Mouse (Mus musculus) inflammation-experienced regulatory T-cells, adult 6 months (primary cell): ENCODE results near the gene Etfrf1. TPM values are rescaled to one million over a fixed set of nuclear protein-coding genes. Genes with fewer than 3 reads are reported as not detected.

ENCODE experiments used
- ATAC-seq: one replicate; pipeline ENCODE4 v1.8.0; 2017
- polyA plus RNA-seq, 3 experiments: library from polyadenylated mRNA; unstranded; fragments of 100-300 nt; shearing (Covaris generic); gene quantifications; one replicate each; pipeline ENCODE4 v1.2.1; 2017

Etfrf1 gene
- polyA plus RNA-seq, 3 experiments from 2014 or later, result 20.2 to 22.7 (median 22.6) TPM

- ATAC-seq, result no peak
These were observed 15.4 kb downstream of the Etfrf1 start for GRCm38 (mm10) chr6:145226296-145226695.

GRCm38 (mm10) chr6:145234391-145234790 lies 23.5 kb downstream of the Etfrf1 start:
- ATAC-seq, result no peak

DNA sequence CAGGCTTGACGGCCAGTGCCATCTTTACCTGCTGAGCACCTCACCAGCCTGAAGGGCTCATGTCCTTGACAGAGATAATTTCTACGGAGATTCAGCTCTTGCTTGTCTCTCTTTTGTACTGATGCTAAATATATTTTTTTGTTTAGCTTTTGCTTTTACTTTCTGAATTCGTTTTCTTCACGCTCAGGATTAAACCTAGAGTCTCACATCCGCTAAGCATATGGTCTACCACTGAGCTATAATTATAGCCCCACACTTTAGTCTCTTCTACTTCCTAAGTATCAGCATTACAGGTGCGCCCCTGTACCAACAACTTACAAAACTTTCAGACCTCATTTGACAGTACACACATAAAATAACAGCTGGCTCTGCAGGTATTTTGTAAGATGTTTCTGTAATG lies 24.4 kb downstream of the Etfrf1 start:
- peak; percentile 58 for ATAC-seq

GRCm38 (mm10) chr6:145237148-145237547 lies 26.2 kb downstream of the Etfrf1 start:
- ATAC-seq, result no peak

- ATAC-seq, result no peak
These were observed 29.4 kb downstream of the Etfrf1 start for GRCm38 (mm10) chr6:145240285-145240684.

DNA sequence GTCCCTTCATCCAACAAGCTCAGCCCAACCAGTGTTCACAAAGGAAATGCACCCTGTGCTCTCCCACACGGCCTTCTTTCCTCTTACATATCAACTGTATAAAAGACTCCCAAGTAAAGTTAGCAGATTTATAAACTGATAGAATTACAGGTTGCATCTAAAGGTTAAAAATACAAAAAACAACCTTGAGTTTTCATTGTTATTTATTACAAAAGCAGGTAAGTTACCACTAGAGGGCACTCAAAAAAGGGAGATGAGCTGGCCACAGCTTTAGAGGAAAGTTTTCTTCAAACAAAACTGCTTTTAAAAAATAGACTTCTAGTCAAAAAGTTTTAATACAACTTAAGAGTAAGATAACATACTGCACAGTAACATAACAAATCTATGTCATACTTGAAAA lies 31.6 kb downstream of the Etfrf1 start:
- no peak for ATAC-seq

- no peak for ATAC-seq
These were observed 35.9 kb downstream of the Etfrf1 start for GRCm38 (mm10) chr6:145246841-145247240.

DNA sequence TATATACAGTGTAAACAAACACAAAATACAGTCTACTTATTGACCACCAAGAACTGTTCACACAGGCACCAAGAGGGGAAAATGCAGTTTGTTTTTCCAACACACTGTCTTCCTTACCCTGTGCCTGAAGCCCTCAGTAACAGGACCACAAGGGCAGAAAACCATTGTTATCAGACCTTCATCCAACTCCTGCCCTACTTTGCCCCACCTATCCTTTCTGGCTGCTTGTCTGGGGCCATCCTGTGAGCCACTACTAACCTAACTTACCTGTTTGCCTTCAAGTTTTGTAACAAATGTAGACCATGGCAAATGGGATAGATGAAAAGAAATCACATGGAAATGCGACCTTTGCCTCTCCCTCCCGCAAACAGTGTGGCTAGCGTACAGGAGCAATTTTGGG lies 37.0 kb downstream of the Etfrf1 start:
- ATAC-seq, result no peak

- peak; percentile 68 for ATAC-seq
These were observed 38.6 kb downstream of the Etfrf1 start for GRCm38 (mm10) chr6:145249291-145250184.

DNA sequence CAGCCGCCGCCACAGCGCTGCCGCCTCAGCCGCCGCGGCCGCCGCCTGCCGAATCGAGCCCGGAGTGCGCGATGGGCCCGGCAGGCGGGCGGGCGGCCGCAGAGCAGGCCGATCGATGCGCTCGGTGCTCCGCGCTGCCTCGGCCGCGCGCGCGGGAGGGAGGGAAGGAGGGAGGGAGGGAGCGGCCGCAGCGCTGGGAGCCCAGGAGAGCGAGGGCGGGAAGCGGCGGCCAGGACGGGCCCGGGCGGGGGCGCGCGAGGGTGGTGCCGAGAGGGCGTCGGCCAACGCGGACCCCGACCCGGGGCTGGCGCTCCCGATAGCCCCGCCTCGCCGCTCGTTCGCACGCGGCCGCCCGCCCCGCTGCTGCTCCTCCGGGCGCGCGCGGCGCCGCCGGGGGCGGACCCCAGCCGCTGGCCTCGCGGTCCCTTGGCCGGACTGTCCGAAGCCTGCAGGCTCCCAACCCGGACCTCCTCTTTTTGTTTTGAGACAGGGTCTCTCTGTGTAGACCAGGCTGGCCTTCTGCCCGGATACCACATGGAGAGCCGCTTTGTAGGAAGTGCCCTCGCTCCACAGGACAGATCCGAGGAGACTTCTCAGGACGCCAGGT lies 39.4 kb downstream of the Etfrf1 start, which contains the start of gene Kras:
Kras (minus strand) TSS at position 55 of the 607 bp plus-strand sequence.
- ATAC-seq, result peak; percentile 53

GRCm38 (mm10) chr6:145250820-145251219 lies 39.9 kb downstream of the Etfrf1 start:
- no peak for ATAC-seq

DNA sequence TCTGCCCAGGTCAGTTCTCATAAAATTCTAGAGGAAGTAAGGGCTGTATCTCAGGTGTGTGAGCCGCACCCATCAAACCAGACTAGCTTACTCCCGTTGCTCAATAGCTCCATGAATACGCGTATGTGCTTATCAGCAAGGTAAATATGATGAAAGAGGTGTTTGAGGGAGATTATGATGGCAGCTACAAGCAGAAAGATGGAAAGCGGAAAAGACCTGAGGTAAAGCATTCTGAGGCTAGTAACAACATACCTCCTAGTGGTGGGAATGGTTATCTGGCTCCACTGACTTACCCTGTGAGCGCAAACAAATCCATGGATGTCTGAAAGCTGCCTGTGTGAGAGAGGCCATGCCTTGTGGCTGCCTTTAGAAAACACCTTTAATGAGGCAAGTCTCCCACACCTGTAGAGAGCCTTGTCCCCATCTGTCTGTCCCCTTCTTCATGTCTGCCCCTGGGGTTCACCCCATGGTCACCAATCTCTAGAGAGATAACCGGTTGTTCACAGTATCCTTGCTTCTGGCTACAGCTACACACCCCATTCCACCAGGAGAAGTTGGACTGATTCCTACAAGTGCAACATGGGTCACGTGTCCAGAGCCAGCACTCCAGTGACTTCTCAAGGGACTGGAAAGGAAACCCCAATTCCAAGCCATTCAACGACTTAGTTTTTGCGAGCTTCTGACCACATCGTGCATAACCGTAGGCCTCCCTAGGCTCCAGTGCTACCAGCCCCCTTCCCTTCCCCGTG lies 45.2 kb downstream of the Etfrf1 start:
- no peak for ATAC-seq

GRCm38 (mm10) chr6:145256701-145257073 lies 45.8 kb downstream of the Etfrf1 start:
- no peak for ATAC-seq

GRCm38 (mm10) chr6:145262314-145262713 lies 51.4 kb downstream of the Etfrf1 start:
- ATAC-seq, result peak; percentile 52

Other genes with a start within 250 kb of the Etfrf1 start
- gene Bcat1, start 134.9 kb upstream of the Etfrf1 start, polyA plus RNA-seq, result 10 to 100 TPM; 13.7 to 17.8 (median 14.5) TPM
- gene Lrmp, start 95.5 kb upstream of the Etfrf1 start, polyA plus RNA-seq, result 100 to 1,000 TPM; 106 to 181 (median 125) TPM
- 1 to 10 TPM in 1 of 3 experiments, under 1 TPM in 2; 0.47 to 1.3 (median 0.55) TPM for gene Casc1, start 129 bp upstream of the Etfrf1 start, polyA plus RNA-seq
- 10 to 100 TPM; 23.3 to 49.5 (median 37.0) TPM for gene Kras, start 39.1 kb downstream of the Etfrf1 start, polyA plus RNA-seq